Mouse (Mus musculus): Measurements from ENCODE around the gene Adam11. TPM values are rescaled to one million over a fixed set of nuclear protein-coding genes. Genes with fewer than 3 reads are reported as not detected.

Gene Adam11
- polyA plus RNA-seq, 1 experiment from 2014 or later, result 4.9 TPM

DNA sequence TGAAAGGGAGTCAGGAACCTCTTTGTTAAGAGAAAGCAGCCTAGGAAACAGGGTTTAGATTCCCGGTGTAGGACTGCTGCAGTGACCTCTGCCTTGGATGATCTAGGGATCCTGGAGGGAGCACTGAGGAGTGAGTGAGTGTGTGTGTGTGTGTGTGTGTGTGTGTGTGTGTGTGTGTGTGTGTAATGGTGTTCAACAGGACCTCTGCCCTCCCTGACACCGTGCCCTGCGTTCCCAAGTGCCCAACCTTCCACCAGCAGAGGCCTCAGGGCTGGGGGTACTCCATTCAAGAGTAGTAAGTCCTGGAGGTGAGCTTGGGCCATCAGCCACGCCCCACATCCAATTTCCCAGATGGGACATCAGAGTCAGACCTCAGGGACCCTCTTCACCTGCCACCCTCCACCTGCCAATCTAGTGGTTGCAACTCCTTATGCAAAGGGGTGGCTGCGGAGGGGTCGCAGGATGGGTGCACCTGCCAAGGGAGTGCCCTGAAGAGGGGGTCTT, 382 bp upstream of the Adam11 start:
- no peak overlapping the region for H3K27ac ChIP-seq (ENCODE audit: low read depth)
- no peaks in the 10 kb centered on the region for H3K9me3 ChIP-seq (ENCODE audit: control insufficient read depth, low read length)
- peaks cover 22% of the 10 kb centered on the region for H3K27me3 ChIP-seq (replicated peaks; ENCODE audit: control insufficient read depth, insufficient read depth, low read length)
- no peaks in the 10 kb centered on the region for H3K36me3 ChIP-seq (ENCODE audit: control insufficient read depth, insufficient read depth, low read length)
- peaks cover 5% of the 10 kb centered on the region; the same call in 1 of the 2 replicates for H3K4me1 ChIP-seq (replicated peaks; ENCODE audit: control insufficient read depth, insufficient read depth, low read length)
- 25% methylated on average over 6 of the region's 6 CpGs for whole genome bisulfite sequencing
- DNase-seq (ENCODE audit: low spot score) (no peak), ATAC-seq (replicated peaks; ENCODE audit: low FRiP score, low TSS enrichment, low read depth) (no peak)
- H3K4me3 ChIP-seq (ENCODE audit: low read depth, low read length), result peak overlapping the region; percentile 59
- H3K9ac ChIP-seq (ENCODE audit: low read length), result peak overlapping the region; percentile 52; the same call in 1 of the 2 replicates
- peak overlapping the region; percentile 100 for H3K4me2 ChIP-seq (ENCODE audit: low read length)

DNA sequence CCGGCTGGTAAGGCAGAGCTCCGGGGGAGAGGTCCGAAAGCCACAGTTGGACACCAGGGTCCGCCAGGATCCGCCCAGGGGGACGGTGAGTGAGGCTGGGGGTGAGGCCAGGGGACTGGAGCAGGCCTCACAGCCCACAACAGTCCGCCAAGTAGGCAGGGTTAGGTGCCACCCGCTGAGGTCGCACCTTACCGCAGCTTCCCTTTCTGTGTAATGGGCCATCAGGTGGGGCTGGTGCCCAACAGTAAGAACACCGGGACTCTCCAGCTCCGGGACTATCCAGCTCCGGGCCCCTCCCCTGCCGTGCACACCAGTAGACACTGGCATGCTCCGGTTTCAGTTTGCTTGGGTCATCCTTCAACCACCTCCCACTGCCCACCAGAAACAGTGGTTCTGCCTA, 1.0 kb downstream of the Adam11 start:
- Histone ChIP-seq H3K4me3 (ENCODE audit: low read depth, low read length) (peak overlapping the region; percentile 59), H3K9me3 (ENCODE audit: control insufficient read depth, low read length) (no peaks in the 10 kb centered on the region), H3K27ac (ENCODE audit: low read depth) (no peak overlapping the region), H3K4me1 (replicated peaks; ENCODE audit: control insufficient read depth, insufficient read depth, low read length) (peaks cover 5% of the 10 kb centered on the region; the same call in 1 of the 2 replicates), H3K9ac (ENCODE audit: low read length) (no peak overlapping the region; the same call in 1 of the 2 replicates), H3K36me3 (ENCODE audit: control insufficient read depth, insufficient read depth, low read length) (no peaks in the 10 kb centered on the region), H3K27me3 (replicated peaks; ENCODE audit: control insufficient read depth, insufficient read depth, low read length) (peaks cover 22% of the 10 kb centered on the region), H3K4me2 (ENCODE audit: low read length) (peak overlapping the region; percentile 100)
- DNase-seq (ENCODE audit: low spot score), result no peak
- ATAC-seq (replicated peaks; ENCODE audit: low FRiP score, low TSS enrichment, low read depth), result no peak; the same call in 1 of the 2 replicates
- 14% methylated on average over 15 of the region's 15 CpGs for WGBS

DNA sequence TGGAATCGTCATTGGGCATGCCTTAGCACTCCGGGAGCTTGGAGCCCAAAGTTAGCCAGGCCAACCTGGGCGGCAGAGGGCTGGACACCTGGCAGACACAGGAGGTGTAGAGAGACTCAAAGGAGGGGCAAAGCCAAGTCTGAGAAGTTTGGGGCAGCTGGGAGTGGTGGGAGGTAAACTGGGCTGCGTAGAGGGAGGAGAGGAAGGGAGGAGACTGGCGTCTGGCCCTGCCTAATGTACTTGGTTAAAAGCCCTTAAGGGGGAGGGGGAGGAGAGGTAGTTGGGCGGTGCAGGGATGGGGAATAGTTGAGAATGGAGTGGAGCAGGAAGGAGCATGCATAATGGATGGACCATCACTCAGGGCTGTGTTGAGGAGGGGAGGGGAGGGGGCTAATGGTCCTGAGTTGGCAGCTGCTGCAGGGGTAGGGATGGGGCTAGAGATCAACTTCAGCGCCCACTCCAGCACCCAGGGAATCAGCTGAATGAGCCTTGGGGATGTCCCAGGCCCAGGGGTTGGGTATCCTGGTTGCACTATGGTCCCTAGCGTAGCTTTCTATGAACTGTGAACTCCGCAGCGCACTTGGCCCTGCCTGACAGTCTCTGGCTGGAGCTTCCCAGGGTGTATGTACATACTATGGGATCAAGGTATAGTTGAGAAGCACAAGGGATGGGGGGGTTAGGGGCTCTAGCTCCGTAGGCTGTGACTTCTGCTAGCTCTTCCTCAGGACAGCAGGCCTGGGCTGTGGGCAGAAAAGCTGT, 1.9 kb downstream of the Adam11 start:
- Histone ChIP-seq H3K27me3 (replicated peaks; ENCODE audit: control insufficient read depth, insufficient read depth, low read length) (peaks cover 22% of the 10 kb centered on the region), H3K36me3 (ENCODE audit: control insufficient read depth, insufficient read depth, low read length) (no peaks in the 10 kb centered on the region), H3K4me3 (ENCODE audit: low read depth, low read length) (no peak overlapping the region), H3K9ac (ENCODE audit: low read length) (no peak overlapping the region), H3K27ac (ENCODE audit: low read depth) (no peak overlapping the region), H3K4me1 (replicated peaks; ENCODE audit: control insufficient read depth, insufficient read depth, low read length) (peaks cover 5% of the 10 kb centered on the region; the same call in 1 of the 2 replicates), H3K9me3 (ENCODE audit: control insufficient read depth, low read length) (no peaks in the 10 kb centered on the region), H3K4me2 (ENCODE audit: low read length) (no peak overlapping the region)
- ATAC-seq (replicated peaks; ENCODE audit: low FRiP score, low TSS enrichment, low read depth) (no peak), DNase-seq (ENCODE audit: low spot score) (no peak)
- WGBS, result 60% methylated on average over 11 of the region's 11 CpGs

DNA sequence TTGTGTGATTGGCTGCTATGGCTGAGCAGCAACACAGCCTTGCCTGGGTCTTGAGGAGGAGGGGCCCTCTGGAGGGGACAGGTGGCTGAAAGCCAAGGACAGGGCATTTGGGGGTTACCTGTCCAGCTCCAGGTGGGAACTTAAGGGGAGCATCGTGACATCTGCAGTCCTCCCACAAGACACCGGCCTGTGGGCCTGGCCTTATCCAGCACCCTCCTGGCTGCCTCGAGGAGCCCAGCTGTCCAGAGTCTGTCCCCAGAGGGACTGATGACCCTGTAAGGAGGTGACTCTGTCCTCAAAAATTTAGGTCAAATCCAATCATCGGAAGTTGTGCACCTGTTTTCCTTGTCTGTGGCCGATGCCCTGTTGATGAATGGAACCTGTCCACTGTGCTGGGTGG, 4.2 kb downstream of the Adam11 start:
- no peaks in the 10 kb centered on the region for H3K9me3 ChIP-seq (ENCODE audit: control insufficient read depth, low read length)
- DNase-seq (ENCODE audit: low spot score), result no peak
- no peak overlapping the region for H3K4me3 ChIP-seq (ENCODE audit: low read depth, low read length)
- no peak overlapping the region for H3K27ac ChIP-seq (ENCODE audit: low read depth)
- ATAC-seq (replicated peaks; ENCODE audit: low FRiP score, low TSS enrichment, low read depth), result no peak
- H3K4me1 ChIP-seq (replicated peaks; ENCODE audit: control insufficient read depth, insufficient read depth, low read length), result peaks cover 17% of the 10 kb centered on the region
- no peak overlapping the region for H3K9ac ChIP-seq (ENCODE audit: low read length)
- H3K4me2 ChIP-seq (ENCODE audit: low read length), result no peak overlapping the region
- peaks cover 20% of the 10 kb centered on the region for H3K27me3 ChIP-seq (replicated peaks; ENCODE audit: control insufficient read depth, insufficient read depth, low read length)
- H3K36me3 ChIP-seq (ENCODE audit: control insufficient read depth, insufficient read depth, low read length), result no peaks in the 10 kb centered on the region
- 75% methylated on average over 5 of the region's 5 CpGs for WGBS

DNA sequence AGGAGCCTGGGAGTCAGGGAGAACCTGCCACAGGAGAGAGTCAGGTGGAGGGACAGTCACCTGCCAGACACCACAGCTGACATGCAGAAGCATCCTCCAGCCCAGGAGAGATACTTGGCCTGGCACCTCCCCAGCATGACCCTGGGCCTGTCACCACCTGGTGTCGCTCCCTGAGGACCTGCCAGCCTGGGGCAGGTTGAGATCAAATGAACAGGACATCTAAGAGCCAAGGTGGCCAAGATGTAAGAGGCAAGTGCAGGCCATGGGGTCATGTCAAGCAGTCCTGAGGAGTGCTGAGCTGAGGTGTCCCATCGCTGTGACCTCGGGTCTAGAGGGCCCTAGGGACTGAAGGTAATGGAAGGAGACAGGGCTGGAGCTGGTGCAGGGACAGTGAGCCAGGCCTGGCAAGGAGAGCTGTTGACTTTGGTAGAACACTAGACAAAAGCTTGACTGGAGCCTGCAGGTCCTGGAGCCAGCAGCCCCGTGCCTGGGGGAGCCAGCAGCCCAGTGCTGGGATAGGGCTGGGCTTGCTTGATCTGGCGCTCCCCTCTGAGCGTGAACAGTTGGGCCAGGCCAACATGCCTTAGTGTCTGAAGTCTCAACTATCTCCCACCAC, 5.9 kb downstream of the Adam11 start:
- peaks cover 21% of the 10 kb centered on the region for H3K4me1 ChIP-seq (replicated peaks; ENCODE audit: control insufficient read depth, insufficient read depth, low read length)
- ATAC-seq (replicated peaks; ENCODE audit: low FRiP score, low TSS enrichment, low read depth) (no peak), DNase-seq (ENCODE audit: low spot score) (no peak)
- H3K27ac ChIP-seq (ENCODE audit: low read depth), result no peak overlapping the region
- H3K36me3 ChIP-seq (ENCODE audit: control insufficient read depth, insufficient read depth, low read length), result no peaks in the 10 kb centered on the region
- 68% methylated on average over 6 of the region's 6 CpGs for WGBS
- no peaks in the 10 kb centered on the region for H3K9me3 ChIP-seq (ENCODE audit: control insufficient read depth, low read length)
- H3K4me2 ChIP-seq (ENCODE audit: low read length), result no peak overlapping the region
- no peak overlapping the region for H3K4me3 ChIP-seq (ENCODE audit: low read depth, low read length)
- no peak overlapping the region for H3K9ac ChIP-seq (ENCODE audit: low read length)
- peaks cover 5% of the 10 kb centered on the region for H3K27me3 ChIP-seq (replicated peaks; ENCODE audit: control insufficient read depth, insufficient read depth, low read length)

DNA sequence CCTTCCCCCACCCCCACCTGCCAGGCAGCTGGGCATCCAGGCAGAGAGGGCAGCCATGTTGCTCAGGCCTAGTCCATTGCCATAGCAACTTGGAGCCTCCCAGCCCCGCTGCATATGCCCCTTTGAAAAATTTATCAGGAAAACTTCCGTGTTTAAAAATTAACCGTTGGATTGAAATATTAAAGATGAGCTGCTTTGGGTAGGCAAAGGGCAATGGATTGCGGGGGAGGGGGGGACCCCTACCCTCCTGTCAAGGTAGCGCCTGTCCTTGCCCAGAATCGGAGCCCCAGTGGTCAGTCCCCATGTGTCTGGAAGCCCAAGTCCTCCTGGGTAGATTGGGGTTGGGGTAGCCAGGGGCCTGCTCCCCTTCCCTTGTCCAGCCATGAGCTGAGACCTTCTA, 7.9 kb downstream of the Adam11 start:
- H3K4me1 ChIP-seq (replicated peaks; ENCODE audit: control insufficient read depth, insufficient read depth, low read length), result peaks cover 20% of the 10 kb centered on the region
- no peak overlapping the region for H3K27ac ChIP-seq (ENCODE audit: low read depth)
- H3K36me3 ChIP-seq (ENCODE audit: control insufficient read depth, insufficient read depth, low read length), result no peaks in the 10 kb centered on the region
- 85% methylated on average over 6 of the region's 6 CpGs for WGBS
- DNase-seq (ENCODE audit: low spot score), result no peak
- H3K9ac ChIP-seq (ENCODE audit: low read length), result no peak overlapping the region
- no peak overlapping the region for H3K4me3 ChIP-seq (ENCODE audit: low read depth, low read length)
- no peak overlapping the region for H3K4me2 ChIP-seq (ENCODE audit: low read length)
- H3K27me3 ChIP-seq (replicated peaks; ENCODE audit: control insufficient read depth, insufficient read depth, low read length), result no peaks in the 10 kb centered on the region
- ATAC-seq (replicated peaks; ENCODE audit: low FRiP score, low TSS enrichment, low read depth), result no peak
- no peaks in the 10 kb centered on the region for H3K9me3 ChIP-seq (ENCODE audit: control insufficient read depth, low read length)

DNA sequence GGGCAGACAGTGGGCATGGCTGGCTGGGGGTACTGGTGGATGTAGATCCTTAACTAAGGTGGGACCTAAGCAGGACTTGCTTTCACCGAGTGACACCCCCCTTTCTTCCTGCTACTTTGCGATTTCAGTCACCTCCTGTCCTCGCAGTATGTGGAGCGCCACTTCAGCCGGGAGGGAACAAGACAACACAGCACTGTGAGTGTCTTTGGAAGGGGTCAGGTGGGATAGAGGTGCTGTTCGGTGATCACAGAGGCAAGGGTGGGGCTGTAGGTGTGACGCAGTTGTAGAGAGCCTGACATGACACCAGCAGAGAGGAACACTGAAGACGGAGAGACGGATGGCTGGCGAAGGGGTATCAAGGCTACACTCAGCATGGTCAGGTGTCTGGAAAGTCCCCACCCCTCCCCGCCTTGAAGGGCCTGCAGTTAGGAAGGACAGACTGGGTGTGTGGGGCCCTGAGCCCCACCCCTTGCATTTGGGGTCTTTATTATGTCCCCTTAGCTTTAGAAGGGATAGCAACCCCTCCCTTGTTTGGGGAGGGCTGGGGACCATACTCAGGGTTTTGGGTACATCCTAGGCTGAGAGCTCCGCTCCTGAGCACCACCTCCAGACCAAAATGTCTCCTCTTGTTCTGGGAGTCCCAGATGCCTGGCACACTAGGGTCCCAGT, 8.9 kb downstream of the Adam11 start:
- Histone ChIP-seq H3K4me1 (replicated peaks; ENCODE audit: control insufficient read depth, insufficient read depth, low read length) (peaks cover 22% of the 10 kb centered on the region), H3K4me3 (ENCODE audit: low read depth, low read length) (no peak overlapping the region), H3K36me3 (ENCODE audit: control insufficient read depth, insufficient read depth, low read length) (no peaks in the 10 kb centered on the region), H3K4me2 (ENCODE audit: low read length) (no peak overlapping the region), H3K27me3 (replicated peaks; ENCODE audit: control insufficient read depth, insufficient read depth, low read length) (no peaks in the 10 kb centered on the region), H3K27ac (ENCODE audit: low read depth) (no peak overlapping the region), H3K9me3 (ENCODE audit: control insufficient read depth, low read length) (no peaks in the 10 kb centered on the region), H3K9ac (ENCODE audit: low read length) (no peak overlapping the region)
- WGBS, result 75% methylated on average over 12 of the region's 12 CpGs
- no peak for DNase-seq (ENCODE audit: low spot score)
- no peak for ATAC-seq (replicated peaks; ENCODE audit: low FRiP score, low TSS enrichment, low read depth)

DNA sequence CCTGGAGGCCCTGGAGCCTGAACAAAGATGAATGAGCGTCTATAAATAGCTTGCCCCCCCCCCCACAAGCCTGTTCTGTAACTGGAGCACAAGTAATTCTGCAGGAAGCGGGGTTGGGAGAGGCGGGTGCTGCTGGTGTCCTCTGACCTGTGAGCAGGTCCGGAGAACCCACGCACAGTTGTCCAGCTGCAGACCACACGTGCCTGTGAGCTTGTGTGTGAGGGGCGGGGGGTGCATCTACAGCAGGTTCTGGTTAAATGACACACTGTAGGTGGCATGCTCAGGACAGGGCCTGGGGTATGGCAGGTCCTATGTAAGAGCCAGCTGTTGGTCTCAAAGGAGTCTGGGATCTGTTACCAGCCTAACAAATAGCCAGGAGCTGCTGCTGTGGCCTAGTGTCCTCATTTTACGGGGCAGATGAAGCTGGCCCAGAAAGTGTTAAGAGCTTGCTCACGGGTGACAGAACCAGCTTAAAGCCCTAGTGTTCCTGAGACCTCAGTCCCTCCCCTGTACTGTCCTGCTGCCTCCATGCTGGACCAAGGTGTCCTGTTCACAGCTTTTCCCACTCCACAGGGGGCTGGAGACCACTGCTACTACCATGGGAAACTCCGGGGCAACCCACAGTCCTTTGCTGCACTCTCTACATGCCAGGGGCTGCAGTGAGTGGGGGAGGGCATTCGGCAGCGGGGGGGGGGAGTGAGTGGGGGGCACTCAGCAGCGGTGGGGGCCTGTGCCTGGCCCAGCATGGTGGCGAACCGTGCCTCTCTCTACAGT, 9.6 kb downstream of the Adam11 start:
- Histone ChIP-seq H3K36me3 (ENCODE audit: control insufficient read depth, insufficient read depth, low read length) (no peaks in the 10 kb centered on the region), H3K27ac (ENCODE audit: low read depth) (no peak overlapping the region), H3K27me3 (replicated peaks; ENCODE audit: control insufficient read depth, insufficient read depth, low read length) (no peaks in the 10 kb centered on the region), H3K9ac (ENCODE audit: low read length) (no peak overlapping the region), H3K9me3 (ENCODE audit: control insufficient read depth, low read length) (no peaks in the 10 kb centered on the region), H3K4me2 (ENCODE audit: low read length) (no peak overlapping the region), H3K4me1 (replicated peaks; ENCODE audit: control insufficient read depth, insufficient read depth, low read length) (peaks cover 25% of the 10 kb centered on the region), H3K4me3 (ENCODE audit: low read depth, low read length) (no peak overlapping the region)
- DNase-seq (ENCODE audit: low spot score), result no peak
- no peak for ATAC-seq (replicated peaks; ENCODE audit: low FRiP score, low TSS enrichment, low read depth)
- 29% methylated on average over 15 of the region's 15 CpGs for WGBS
